Mouse (Mus musculus): Measurements from ENCODE around the gene Papola.

DNA sequence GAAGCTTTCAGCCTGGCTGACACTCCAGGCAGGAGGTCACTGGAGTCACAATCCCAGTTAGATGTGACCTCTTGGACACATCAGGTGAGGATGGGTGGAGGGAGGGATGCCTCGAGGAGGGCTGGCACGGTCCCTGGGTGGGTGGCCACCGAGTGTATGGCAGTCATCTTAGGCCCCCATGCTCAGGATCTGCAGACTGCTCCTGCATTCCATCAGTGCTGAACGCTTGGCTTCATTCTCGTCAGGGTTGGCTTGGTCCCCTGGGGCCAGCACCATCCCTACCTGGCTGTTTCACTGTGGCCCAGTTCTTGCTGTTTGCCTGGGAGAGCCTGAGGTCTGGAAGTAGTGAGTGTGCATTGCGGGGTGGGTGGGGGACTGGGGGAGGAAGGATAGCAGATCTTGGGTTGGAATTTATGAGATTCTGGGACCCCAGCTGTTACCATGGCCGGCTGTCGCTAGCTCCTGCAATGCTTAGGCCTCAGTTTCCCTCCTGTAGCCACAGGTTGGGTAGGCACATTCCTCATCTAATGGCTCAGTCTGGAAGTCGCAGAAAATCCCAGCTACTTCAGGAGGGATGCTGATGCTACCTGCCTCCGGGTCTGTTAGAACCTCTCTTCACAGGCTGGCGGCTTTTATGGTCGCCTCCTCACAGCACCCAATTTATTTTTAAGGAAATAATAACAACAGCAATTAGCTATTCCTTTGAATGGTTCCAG, 99.5 kb downstream of the Papola start:
- TF ChIP-seq TCF12 (IDR thresholded peaks at IDR 0.05; ENCODE audit: insufficient read depth, poor library complexity, severe bottlenecking) (no peak), E2F4 (IDR thresholded peaks at IDR 0.05; ENCODE audit: insufficient read depth) (no peak), MAX (IDR thresholded peaks at IDR 0.05; ENCODE audit: low read depth) (no peak), POLR2A (IDR thresholded peaks at IDR 0.05; ENCODE audit: insufficient read length, low read depth) (no peak), USF1 (IDR thresholded peaks at IDR 0.05; ENCODE audit: low read depth) (no peak), POLR2AphosphoS2 (IDR thresholded peaks at IDR 0.05; ENCODE audit: insufficient read length, low read depth) (no peak), MYOD1 (IDR thresholded peaks at IDR 0.05; ENCODE audit: control insufficient read depth in 1 of 3, insufficient read length in 2 of 3, low read depth in 2 of 3) (no peak), REST (IDR thresholded peaks at IDR 0.05; ENCODE audit: insufficient read depth, insufficient read length) (no peak), SRF (IDR thresholded peaks at IDR 0.05; ENCODE audit: control insufficient read depth, insufficient read length, low read depth) (no peak), TCF3 (IDR thresholded peaks at IDR 0.05; ENCODE audit: insufficient read length, low read depth) (no peak)
